Mouse (Mus musculus): ENCODE measurements around the gene Ube2q1. TPM values are rescaled to one million over a fixed set of nuclear protein-coding genes. Genes with fewer than 3 reads are reported as not detected.

The Ube2q1 gene
- polyA plus RNA-seq (2017; shearing (Covaris generic)), result 47.7 TPM

GRCm38 (mm10) chr3:89772968-89773709 is at the start of gene Ube2q1:
TSS of gene Ube2q1 (plus strand) at chr3:89773616.

GRCm38 (mm10) chr3:89764119-89764724 is 9.2 kb upstream of the Ube2q1 start, which contains the start of gene Chrnb2:
TSS of gene Chrnb2 (minus strand) at chr3:89764632.

GRCm38 (mm10) chr3:89830815-89831591 is 57.6 kb downstream of the Ube2q1 start, which contains the start of gene She:
TSS of gene She (plus strand) at chr3:89831370.

Other genes with a start within 250 kb of the Ube2q1 start
- 65.7 TPM for gene Adar, start 58.6 kb upstream of the Ube2q1 start, polyA plus RNA-seq (2017; shearing (Covaris generic))
- 0.87 TPM for gene Chrnb2, start 9.0 kb upstream of the Ube2q1 start, polyA plus RNA-seq (2017; shearing (Covaris generic))
- gene She, start 57.8 kb downstream of the Ube2q1 start, polyA plus RNA-seq (2017; shearing (Covaris generic)), result 0.43 TPM
- gene Il6ra, start 139.6 kb downstream of the Ube2q1 start, polyA plus RNA-seq (2017; shearing (Covaris generic)), result 18.1 TPM
- gene Atp8b2, start 189.9 kb downstream of the Ube2q1 start, polyA plus RNA-seq (2017; shearing (Covaris generic)), result 58.6 TPM
- 85.7 TPM for gene Hax1, start 225.2 kb downstream of the Ube2q1 start, polyA plus RNA-seq (2017; shearing (Covaris generic))